Mouse (Mus musculus): ENCODE results near the gene Best3. TPM values are rescaled to one million over a fixed set of nuclear protein-coding genes. Genes with fewer than 3 reads are reported as not detected.
"Not testable (repeated sequence)": the region's sequence is repeated elsewhere in the genome, so short reads cannot be mapped to it uniquely, and the experiment has no call there.

The Best3 gene
- total RNA-seq, 2 experiments from 2014 or later, result 0.23 to 0.33 TPM

DNA sequence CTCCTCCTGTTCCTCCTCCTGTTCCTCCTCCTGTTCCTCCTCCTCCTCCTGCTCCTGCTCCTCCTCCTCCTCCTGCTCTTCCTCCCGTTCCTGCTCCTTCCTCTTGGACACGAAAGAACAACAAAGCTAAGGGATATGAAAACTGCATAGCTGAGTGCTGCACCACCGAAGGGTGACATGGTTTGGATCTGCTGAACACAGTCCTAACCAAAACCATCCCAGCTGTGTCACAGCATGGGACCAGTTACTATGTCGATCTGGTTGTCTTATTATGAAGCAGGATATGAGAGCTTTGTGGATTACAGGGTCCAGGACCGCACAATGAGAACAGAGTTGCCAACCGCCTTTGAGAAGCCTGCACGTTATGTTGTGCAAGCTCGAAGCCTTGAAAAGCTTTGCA lies 40.1 kb downstream of the Best3 start:
- no peak for DNase-seq

GRCm38 (mm10) chr10:117031160-117031559 lies 45.0 kb downstream of the Best3 start:
- no peak for DNase-seq

DNA sequence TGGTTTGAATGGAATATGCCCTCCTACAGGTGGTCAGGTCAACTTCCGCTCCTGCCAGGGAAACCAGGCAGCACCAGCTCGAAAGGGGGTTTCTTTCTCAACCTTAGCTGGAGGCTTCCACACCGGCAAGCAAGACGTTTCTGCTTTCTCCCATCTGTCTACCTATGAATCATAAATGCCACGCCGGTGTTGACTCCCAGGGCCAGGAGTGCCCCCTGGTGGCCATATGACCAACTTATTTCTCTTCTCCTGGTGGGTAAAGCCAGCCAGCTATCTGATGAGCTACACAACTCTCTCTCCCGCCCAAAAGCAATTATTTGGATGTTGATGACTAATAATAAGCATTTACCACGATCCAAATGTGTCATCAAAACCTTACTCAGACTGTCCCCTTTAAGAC lies 47.7 kb downstream of the Best3 start:
- DNase-seq, result peak; percentile 88 to 92

GRCm38 (mm10) chr10:117040355-117040754 lies 54.2 kb downstream of the Best3 start:
- DNase-seq, result peak in 1 of 2 experiments; percentile 23

GRCm38 (mm10) chr10:117042295-117042694 lies 56.2 kb downstream of the Best3 start:
- peak; percentile 14 to 21 for DNase-seq

DNA sequence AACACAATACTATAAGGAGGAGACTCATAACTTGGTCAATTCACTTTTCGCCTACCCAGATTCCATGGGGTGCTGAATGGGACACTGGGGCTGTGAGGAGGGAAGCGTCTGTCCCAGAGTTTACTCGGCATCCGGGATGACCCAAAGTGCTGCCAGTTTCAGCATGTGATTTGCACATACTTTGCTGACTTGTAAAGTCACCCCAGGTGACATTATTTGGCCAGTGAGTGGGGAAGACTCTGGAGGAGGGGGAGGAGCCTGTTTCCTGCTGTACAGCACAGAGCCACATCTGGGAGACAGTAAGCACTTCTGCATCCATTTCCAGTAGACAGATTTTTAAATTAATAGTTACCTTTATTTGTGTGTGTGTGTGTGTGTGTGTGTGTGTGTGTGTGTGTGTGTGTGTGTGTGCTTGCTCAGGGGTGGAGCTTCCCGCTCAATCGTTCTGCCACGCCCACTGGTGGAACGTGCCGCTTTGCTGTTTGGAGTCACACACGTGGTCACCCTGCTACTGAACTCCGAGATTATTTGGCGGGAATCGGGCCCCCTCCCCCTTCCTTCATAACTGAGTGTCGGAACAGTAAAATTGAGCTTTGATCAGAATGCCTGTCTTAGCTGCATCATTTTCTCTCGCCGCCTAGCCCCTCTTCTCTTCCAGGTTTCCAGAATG lies 57.5 kb downstream of the Best3 start:
- DNase-seq, result not testable (repeated sequence)

DNA sequence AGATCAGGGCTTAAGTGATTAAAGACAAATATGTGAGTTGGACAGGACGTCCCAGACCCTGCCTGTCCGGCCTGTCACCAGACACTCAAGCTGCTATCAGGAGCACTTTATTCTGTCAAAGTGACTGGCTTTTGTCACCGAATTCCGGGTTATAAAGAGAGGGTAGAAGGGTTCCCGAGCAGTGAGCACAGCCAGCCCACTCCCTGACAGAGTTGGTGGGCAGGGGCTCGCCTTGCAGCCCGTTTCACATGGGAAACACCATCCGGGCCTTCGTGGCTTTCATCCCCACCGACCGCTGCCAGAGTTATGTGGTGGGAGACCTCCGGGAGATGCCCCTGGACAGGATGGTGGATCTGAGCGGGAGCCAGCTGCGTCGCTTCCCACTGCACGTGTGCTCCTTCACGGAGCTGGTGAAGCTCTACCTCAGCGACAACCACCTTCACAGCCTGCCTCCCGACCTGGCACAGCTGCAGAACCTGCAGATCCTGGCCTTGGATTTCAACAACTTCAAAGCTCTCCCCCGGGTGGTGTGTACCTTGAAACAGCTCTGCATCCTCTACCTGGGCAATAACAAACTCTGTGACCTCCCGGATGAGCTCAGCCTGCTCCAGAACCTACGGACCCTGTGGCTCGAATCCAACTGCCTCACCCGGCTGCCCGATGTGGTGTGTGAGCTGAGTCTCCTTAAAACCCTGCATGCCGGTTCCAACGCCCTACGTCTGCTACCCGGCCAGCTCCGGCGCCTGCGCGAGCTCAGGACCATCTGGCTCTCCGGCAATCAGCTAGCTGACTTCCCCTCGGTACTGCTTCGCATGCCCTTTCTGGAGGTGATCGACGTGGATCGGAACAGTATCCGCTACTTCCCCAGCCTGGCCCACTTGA lies 59.3 kb downstream of the Best3 start, which contains the start of gene Lrrc10:
Gene Lrrc10, plus strand, starts transcription at position 167 of the 882 bp plus-strand sequence.
- DNase-seq, result peak in 1 of 2 experiments; percentile 14

GRCm38 (mm10) chr10:117049253-117049652 lies 63.1 kb downstream of the Best3 start:
- DNase-seq, result no peak

DNA sequence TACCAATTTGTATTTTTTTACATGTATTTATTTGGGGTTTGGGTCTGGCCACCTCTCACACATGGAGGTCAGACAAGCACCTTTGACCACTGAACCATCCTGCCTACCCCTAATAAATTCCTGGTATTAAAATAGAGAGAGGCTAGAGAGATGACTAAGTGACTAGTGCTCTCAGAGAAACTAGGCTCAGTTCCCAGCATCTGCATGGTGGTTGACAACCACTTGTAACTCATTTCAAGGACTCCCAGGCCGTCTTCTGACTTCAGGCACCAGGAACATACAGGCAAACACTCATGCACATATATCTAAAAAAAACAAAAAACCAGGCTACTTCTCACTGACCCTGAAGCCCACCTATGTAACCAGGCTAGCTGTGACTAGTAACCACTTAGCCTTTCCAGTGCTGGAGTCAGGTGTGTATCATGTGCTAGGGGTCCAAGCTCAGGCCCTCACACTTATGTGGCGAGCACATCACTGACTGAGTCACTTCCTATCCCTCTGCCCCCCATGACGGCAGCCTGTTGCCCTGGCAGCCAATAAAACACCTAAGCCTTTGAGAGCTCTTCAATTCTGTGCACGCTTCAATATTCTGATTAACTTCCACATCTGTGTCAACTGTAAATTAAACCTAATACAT lies 64.0 kb downstream of the Best3 start:
- DNase-seq, result peak; percentile 51 to 68

- no peak for DNase-seq
Observed at GRCm38 (mm10) chr10:117055668-117056067, 69.6 kb downstream of the Best3 start.

DNA sequence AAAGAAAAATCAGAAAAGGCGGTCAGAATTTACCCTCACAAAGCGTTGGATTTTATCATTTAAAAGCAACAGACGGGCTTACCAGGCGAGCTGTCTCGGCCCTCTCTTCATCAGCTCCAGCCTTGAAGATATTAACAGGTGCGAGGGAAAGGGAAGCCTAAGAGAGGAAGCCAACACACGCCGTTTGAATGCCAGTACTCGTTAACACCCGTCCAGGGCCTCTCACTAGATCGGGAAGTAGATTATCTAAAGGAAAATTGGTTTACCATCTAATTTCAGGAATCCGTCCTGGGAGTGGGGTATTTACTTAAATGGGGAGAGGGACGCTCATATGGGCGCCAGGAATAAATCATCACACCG lies 76.8 kb downstream of the Best3 start:
- no peak for DNase-seq

DNA sequence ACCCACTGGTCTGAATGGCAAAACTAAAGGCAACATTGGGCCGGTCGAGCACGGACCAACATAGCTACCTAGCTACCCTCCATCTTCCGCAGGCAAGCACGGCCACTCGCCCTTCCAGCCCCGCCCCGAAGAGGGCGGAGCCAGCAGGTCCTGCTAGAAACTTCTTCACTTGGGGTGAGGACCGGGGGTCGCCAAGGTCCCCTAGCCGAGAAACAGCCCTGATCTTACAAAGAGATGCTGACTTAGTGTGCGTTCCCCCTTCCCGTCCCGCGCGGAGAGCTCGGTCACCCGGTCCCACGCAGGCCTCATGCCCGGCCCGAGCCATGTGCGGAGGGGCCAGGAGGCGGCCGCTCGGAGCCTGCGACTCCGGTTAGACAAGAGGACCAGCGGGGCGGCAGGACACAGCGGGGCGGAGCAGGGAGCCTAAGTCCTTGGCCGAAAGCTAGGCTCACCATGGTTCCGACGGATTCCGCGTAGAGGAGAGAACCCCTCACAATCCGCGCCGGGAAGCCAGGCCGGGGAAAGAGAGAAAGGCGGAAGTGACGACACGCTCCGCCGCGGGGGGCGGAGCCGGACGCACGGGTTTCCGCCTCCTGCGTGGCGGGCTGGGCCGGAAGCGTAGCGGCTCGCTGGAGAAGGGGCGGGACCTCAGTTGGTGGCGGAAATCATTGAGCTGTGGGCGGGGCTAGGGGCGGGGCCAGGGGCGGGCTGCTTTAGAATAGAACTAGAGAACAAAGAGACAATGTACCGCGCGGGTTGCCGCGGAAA lies 77.3 kb downstream of the Best3 start, which contains the start of gene Cct2:
Gene Cct2, minus strand, starts transcription at position 561 of the 768 bp plus-strand sequence.
- DNase-seq, result peak; percentile 93 to 95

DNA sequence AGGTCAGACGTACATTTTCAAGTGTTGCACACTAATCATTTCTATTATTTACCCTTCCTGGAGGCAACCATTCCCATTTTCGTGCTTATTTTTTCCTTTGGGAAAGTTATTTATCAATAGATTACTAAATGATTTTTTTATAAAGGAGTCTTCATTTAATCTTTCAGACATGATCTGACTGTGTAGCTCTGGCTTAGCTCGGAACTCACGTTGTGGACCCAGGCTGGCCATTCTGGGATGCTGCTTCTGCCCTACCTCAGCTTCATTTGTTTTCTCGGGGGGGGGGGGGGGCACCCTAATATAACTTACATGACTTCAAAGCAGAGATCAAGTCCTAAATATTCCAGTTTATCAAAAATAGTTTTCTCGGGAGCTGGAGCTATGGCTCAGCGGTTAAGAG lies 78.0 kb downstream of the Best3 start:
- no peak for DNase-seq

DNA sequence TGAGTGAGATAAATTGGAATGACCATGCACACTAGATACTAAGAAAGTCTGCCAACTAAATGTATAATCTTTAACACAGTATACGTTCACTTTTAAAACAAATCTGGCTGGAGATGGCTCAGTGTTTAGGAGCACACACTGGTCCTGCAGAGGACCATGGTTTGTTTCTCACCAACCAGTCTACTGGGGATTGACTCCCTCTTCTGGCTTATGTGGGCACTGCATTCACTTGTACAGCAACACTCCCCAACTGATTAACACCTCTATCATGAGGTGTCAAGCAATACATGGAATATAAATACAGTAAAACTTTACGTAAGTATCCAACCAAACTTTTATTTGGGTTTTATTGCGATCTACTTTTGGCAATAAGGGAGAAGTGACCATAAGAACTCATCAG lies 83.0 kb downstream of the Best3 start:
- DNase-seq, result no peak

- no peak for DNase-seq
Observed at GRCm38 (mm10) chr10:117072191-117072888, 86.2 kb downstream of the Best3 start.

DNA sequence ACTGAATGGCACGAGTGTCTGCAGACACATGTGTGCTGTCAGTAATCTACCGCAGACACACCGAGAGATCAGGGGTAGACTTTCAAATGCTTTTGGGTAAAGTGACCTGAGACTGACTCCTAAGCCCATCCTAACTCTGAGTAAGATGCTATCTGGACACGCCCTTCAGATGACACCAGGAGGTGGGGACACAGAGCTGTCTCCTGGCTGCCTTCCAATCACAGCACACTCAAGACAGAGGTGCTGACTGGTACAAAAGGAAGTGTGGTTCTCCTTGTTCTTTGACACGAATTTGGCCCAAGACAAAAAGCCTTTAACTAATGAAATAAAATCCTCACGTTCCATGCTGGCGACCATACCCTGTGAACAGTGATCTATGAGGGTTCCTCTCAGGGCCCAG lies 87.1 kb downstream of the Best3 start:
- DNase-seq, result no peak

Other genes starting within 250 kb of the Best3 start
- gene Myrfl, start 89.4 kb upstream of the Best3 start, total RNA-seq (2021), result under 1 TPM in 1 of 2 experiments, not detected in 1; 0.10 TPM
- gene Rab3ip, start 35.5 kb upstream of the Best3 start, total RNA-seq (2021), result 10 to 100 TPM; 35.4 to 51.5 TPM
- gene Gm10271, start 13.7 kb upstream of the Best3 start, total RNA-seq (2021), result not detected
- gene Lrrc10, start 59.0 kb downstream of the Best3 start, total RNA-seq (2021), result not detected
- gene Cct2, start 77.5 kb downstream of the Best3 start, total RNA-seq (2021), result 100 to 1,000 TPM; 254 to 257 TPM
- gene Frs2, start 162.2 kb downstream of the Best3 start, total RNA-seq (2021), result 10 to 100 TPM; 26.5 to 28.4 TPM
- 10 to 100 TPM; 38.9 to 42.3 TPM for gene Yeats4, start 238.2 kb downstream of the Best3 start, total RNA-seq (2021)